Mouse (Mus musculus): ENCODE measurements around the gene Plekhm3. TPM values are rescaled to one million over a fixed set of nuclear protein-coding genes. Genes with fewer than 3 reads are reported as not detected.

The Plekhm3 gene
- polyA plus RNA-seq, 1 experiment: 0.03 TPM

DNA sequence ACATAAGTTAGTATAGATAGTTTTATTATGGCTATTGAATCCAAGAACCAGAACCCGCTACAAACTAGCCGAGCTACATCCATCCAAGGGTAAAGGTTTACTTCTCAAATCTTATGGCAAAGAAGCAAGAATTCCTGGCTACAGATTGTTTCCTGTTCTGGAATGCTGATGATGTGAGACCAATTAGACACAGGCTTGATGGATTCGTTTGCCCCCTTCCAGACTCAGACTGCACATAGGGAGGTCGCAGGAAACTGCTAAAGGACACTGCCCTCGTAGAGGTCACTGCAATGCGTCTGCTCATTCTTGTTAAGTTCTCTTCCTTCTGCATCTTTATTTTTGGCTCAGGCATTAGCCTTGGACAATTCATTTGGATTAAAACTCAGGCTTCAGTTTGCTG is 154.0 kb downstream of the Plekhm3 start:
- H3K4me1 ChIP-seq (ENCODE audit: control insufficient read depth): peaks cover 2% of the 10 kb centered on the region
- H3K4me3 ChIP-seq (replicated peaks): no peak overlapping the region
- no peak for TF ChIP-seq GATA1 (IDR thresholded peaks at IDR 0.05; ENCODE audit: low read length)
- TF ChIP-seq TAL1 (IDR thresholded peaks at IDR 0.05; ENCODE audit: low read length): no peak

GRCm38 (mm10) chr1:64797621-64798020 is 159.0 kb downstream of the Plekhm3 start:
- no peak overlapping the region for H3K4me3 ChIP-seq (replicated peaks)
- TF ChIP-seq TAL1 (IDR thresholded peaks at IDR 0.05; ENCODE audit: low read length): no peak
- no peak for TF ChIP-seq GATA1 (IDR thresholded peaks at IDR 0.05; ENCODE audit: low read length)

More for the DNA sequence above, 154.0 kb downstream of the Plekhm3 start:
- Histone ChIP-seq H3K36me3 (ENCODE audit: control insufficient read depth) (no peaks in the 10 kb centered on the region), H3K27me3 (ENCODE audit: control insufficient read depth) (no peaks in the 10 kb centered on the region), H3K9me3 (ENCODE audit: control insufficient read depth, low read length) (no peaks in the 10 kb centered on the region)

DNA sequence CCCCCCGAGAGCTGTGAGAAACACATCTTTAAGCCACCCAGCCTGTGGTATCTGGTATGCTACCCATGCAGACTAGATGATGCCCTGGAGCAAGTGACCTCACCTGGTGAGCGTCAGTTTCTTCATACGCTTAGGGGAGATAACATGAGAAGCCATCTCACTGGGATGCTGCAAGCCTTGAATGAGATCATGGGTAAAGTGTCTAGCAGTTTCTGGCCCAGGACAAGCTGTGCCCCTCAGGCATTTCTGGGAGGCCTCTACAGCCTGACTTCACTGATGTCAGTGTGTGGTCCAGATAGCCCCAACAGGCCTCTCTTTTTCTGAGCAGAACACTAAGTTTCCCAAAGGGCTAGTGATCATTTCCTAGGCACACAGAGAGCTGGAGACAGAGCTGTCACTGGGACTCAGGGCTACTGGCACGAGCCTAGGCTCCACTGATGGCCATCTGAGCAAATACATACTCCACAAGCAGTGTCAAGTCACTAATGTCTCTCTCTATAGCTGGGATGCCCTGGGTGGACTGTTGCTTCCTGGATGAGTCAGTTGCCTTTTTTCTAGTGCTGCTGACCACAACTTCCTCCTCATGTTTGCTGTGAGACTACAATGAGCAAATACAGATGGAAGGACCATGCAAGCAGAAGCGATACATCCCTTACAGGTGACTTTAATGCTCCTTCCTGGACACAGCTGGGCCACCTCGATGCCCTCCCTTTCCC is 159.6 kb downstream of the Plekhm3 start:
- Histone ChIP-seq H3K4me3 (replicated peaks) (no peak overlapping the region), H3K4me1 (ENCODE audit: control insufficient read depth) (peaks cover 7% of the 10 kb centered on the region), H3K9me3 (ENCODE audit: control insufficient read depth, low read length) (no peaks in the 10 kb centered on the region), H3K36me3 (ENCODE audit: control insufficient read depth) (no peaks in the 10 kb centered on the region), H3K27me3 (ENCODE audit: control insufficient read depth) (no peaks in the 10 kb centered on the region)
- TF ChIP-seq GATA1 (IDR thresholded peaks at IDR 0.05; ENCODE audit: low read length) (no peak), TAL1 (IDR thresholded peaks at IDR 0.05; ENCODE audit: low read length) (no peak)

More at GRCm38 (mm10) chr1:64797621-64798020, 159.0 kb downstream of the Plekhm3 start:
- Histone ChIP-seq H3K36me3 (ENCODE audit: control insufficient read depth) (no peaks in the 10 kb centered on the region), H3K9me3 (ENCODE audit: control insufficient read depth, low read length) (no peaks in the 10 kb centered on the region), H3K4me1 (ENCODE audit: control insufficient read depth) (peaks cover 7% of the 10 kb centered on the region), H3K27me3 (ENCODE audit: control insufficient read depth) (no peaks in the 10 kb centered on the region)

- TF ChIP-seq GATA1 (IDR thresholded peaks at IDR 0.05; ENCODE audit: low read length): no peak
- TF ChIP-seq TAL1 (IDR thresholded peaks at IDR 0.05; ENCODE audit: low read length): no peak
- H3K9me3 ChIP-seq (ENCODE audit: control insufficient read depth, low read length): no peaks in the 10 kb centered on the region
Observed at GRCm38 (mm10) chr1:64795284-64796040, 161.2 kb downstream of the Plekhm3 start.

DNA sequence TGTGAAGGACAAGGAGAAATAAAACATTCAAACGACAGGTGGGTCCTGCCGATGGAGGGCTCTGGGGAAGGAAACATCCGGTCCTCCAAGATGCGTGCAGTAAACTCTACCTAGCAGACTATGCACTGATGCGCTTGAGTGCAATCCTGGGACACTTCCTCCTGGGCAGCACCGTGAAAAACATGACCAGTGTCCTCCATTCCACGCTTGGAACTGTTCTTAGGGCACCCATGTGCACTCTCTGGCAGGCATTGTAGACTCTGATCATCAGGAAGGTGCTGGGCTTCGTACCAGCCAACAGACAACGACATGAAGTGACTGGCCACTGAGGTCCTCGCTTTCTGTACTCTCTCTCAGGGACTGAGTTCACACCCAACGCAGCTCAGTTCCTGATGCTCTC is 162.5 kb downstream of the Plekhm3 start:
- Histone ChIP-seq H3K4me1 (ENCODE audit: control insufficient read depth) (peaks cover 7% of the 10 kb centered on the region), H3K4me3 (replicated peaks) (no peak overlapping the region), H3K27me3 (ENCODE audit: control insufficient read depth) (no peaks in the 10 kb centered on the region), H3K36me3 (ENCODE audit: control insufficient read depth) (no peaks in the 10 kb centered on the region), H3K9me3 (ENCODE audit: control insufficient read depth, low read length) (no peaks in the 10 kb centered on the region)
- no peak for TF ChIP-seq GATA1 (IDR thresholded peaks at IDR 0.05; ENCODE audit: low read length)
- no peak for TF ChIP-seq TAL1 (IDR thresholded peaks at IDR 0.05; ENCODE audit: low read length)

More at GRCm38 (mm10) chr1:64795284-64796040, 161.2 kb downstream of the Plekhm3 start:
- peaks cover 7% of the 10 kb centered on the region for H3K4me1 ChIP-seq (ENCODE audit: control insufficient read depth)
- H3K36me3 ChIP-seq (ENCODE audit: control insufficient read depth): no peaks in the 10 kb centered on the region
- H3K4me3 ChIP-seq (replicated peaks): no peak overlapping the region
- H3K27me3 ChIP-seq (ENCODE audit: control insufficient read depth): no peaks in the 10 kb centered on the region

DNA sequence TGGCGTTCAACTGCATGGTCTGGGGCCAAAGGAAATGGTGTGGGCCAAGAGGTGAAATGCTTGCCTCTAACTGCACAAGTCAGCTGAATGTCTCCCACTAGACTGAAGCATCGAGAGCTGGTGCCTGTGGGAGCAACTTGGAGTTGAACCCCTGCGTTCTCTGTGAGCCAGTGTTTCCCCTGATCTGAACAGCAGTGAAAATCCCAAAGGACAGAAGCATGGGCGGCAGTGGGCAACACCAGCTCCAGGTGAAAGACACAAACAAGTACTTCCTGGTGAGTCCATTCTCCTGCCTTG is 163.4 kb downstream of the Plekhm3 start:
- TF ChIP-seq TAL1 (IDR thresholded peaks at IDR 0.05; ENCODE audit: low read length): no peak
- TF ChIP-seq GATA1 (IDR thresholded peaks at IDR 0.05; ENCODE audit: low read length): no peak

GRCm38 (mm10) chr1:64792521-64793233 is 163.9 kb downstream of the Plekhm3 start:
- Histone ChIP-seq H3K4me3 (replicated peaks) (no peak overlapping the region), H3K36me3 (ENCODE audit: control insufficient read depth) (no peaks in the 10 kb centered on the region), H3K27me3 (ENCODE audit: control insufficient read depth) (no peaks in the 10 kb centered on the region), H3K9me3 (ENCODE audit: control insufficient read depth, low read length) (no peaks in the 10 kb centered on the region), H3K4me1 (ENCODE audit: control insufficient read depth) (peaks cover 6% of the 10 kb centered on the region)
- no peak for TF ChIP-seq GATA1 (IDR thresholded peaks at IDR 0.05; ENCODE audit: low read length)
- TF ChIP-seq TAL1 (IDR thresholded peaks at IDR 0.05; ENCODE audit: low read length): no peak

More for the DNA sequence above, 163.4 kb downstream of the Plekhm3 start:
- no peaks in the 10 kb centered on the region for H3K27me3 ChIP-seq (ENCODE audit: control insufficient read depth)
- H3K4me3 ChIP-seq (replicated peaks): no peak overlapping the region
- no peaks in the 10 kb centered on the region for H3K9me3 ChIP-seq (ENCODE audit: control insufficient read depth, low read length)
- no peaks in the 10 kb centered on the region for H3K36me3 ChIP-seq (ENCODE audit: control insufficient read depth)
- H3K4me1 ChIP-seq (ENCODE audit: control insufficient read depth): peaks cover 7% of the 10 kb centered on the region

DNA sequence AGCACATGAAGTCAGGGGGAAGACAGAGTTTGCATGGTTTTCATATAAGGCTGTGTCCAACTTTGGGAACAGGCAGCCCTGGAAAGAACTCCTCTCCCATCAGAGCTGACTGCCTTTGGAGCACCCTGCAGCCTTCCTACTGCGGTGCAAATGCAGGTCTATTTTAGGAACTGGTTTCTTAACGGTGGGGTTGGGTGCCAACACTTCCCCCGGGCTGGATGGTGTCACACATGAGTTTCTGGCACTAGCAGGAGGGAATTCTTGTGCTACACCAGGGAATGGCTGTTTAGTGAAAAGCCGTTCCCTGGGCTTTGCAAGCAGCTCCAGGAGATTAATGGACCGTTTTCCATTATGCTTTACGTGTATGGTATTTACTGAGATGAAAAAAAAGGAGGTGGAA is 164.8 kb downstream of the Plekhm3 start:
- Histone ChIP-seq H3K36me3 (ENCODE audit: control insufficient read depth) (no peaks in the 10 kb centered on the region), H3K4me1 (ENCODE audit: control insufficient read depth) (no peaks in the 10 kb centered on the region), H3K27me3 (ENCODE audit: control insufficient read depth) (no peaks in the 10 kb centered on the region), H3K9me3 (ENCODE audit: control insufficient read depth, low read length) (no peaks in the 10 kb centered on the region), H3K4me3 (replicated peaks) (no peak overlapping the region)
- TF ChIP-seq TAL1 (IDR thresholded peaks at IDR 0.05; ENCODE audit: low read length) (no peak), GATA1 (IDR thresholded peaks at IDR 0.05; ENCODE audit: low read length) (no peak)

Data from erythroblast, embryonic 14.5 days (primary cell).